Mouse (Mus musculus) bone marrow, adult 2 months (tissue): ENCODE measurements at regions not wholly inside any gene's neighbourhood (a gene's known extent, or its start where the extent isn't known, plus 50 kb on each side); places are given as distances from the start of the nearest gene placed in this dataset.

Source experiments
- H3K27ac ChIP-seq: fragments of 200-500 bp; 2 replicates; pipeline ENCODE4 v1.5.1; 2012; ENCODE audit warnings: low read depth, mild to moderate bottlenecking, control low read depth, inconsistent platforms, low read length; ENCODE audit not compliant: control insufficient read depth, poor library complexity, insufficient read depth
- H3K4me1 ChIP-seq: fragments of 200-500 bp; 2 replicates; pipeline ENCODE4 v1.6.1; 2011; ENCODE audit warnings: low read length; ENCODE audit not compliant: control insufficient read depth, insufficient read depth
- H3K4me3 ChIP-seq: fragments of 200-500 bp; replicated peaks from 2 replicates; pipeline ENCODE3; 2011; ENCODE audit warnings: mild to moderate bottlenecking, low read depth, low read length, control low read depth; ENCODE audit not compliant: control insufficient read depth
- CTCF ChIP-seq: fragments of 200-500 bp; IDR thresholded peaks from 2 replicates; pipeline ENCODE4 v1.5.1; 2011; ENCODE audit warnings: low read length, control low read depth; ENCODE audit not compliant: control insufficient read depth, insufficient read depth
- POLR2A ChIP-seq: fragments of 200-500 bp; IDR thresholded peaks from 2 replicates; pipeline ENCODE4 v1.6.1; 2011; ENCODE audit warnings: low read depth, mild to moderate bottlenecking, control low read depth, low read length, borderline replicate concordance; ENCODE audit not compliant: control insufficient read depth
- WGBS: fragments of 180-500 bp; shearing (Covaris S2); methylation state at CpG from one replicate; pipeline ENCODE4 v1.1.7; 2018; 5-methylcytosine and 5-hydroxymethylcytosine counted together

- H3K27ac ChIP-seq: no peak overlapping the region
- no peaks in the 10 kb centered on the region for H3K4me1 ChIP-seq
- WGBS: 44% methylated on average over 6 of the region's 6 CpGs
- TF ChIP-seq CTCF: no peak
- TF ChIP-seq POLR2A: no peak
- no peak overlapping the region for H3K4me3 ChIP-seq
Measured at GRCm38 (mm10) chr14:73902085-73902713, 241.2 kb downstream of the Gm21750 start.

- TF ChIP-seq POLR2A: no peak
- TF ChIP-seq CTCF: no peak
- Histone ChIP-seq H3K4me1 (no peaks in the 10 kb centered on the region), H3K27ac (no peak overlapping the region), H3K4me3 (no peak overlapping the region)
- 74% methylated on average over 5 of the region's 5 CpGs for WGBS
Measured at GRCm38 (mm10) chr14:73913756-73914448, 252.9 kb downstream of the Gm21750 start.

- TF ChIP-seq CTCF (no peak), POLR2A (no peak)
- Histone ChIP-seq H3K4me1 (no peaks in the 10 kb centered on the region), H3K4me3 (no peak overlapping the region), H3K27ac (no peak overlapping the region)
Measured at GRCm38 (mm10) chr14:73915990-73916389, 255.0 kb downstream of the Gm21750 start.

DNA sequence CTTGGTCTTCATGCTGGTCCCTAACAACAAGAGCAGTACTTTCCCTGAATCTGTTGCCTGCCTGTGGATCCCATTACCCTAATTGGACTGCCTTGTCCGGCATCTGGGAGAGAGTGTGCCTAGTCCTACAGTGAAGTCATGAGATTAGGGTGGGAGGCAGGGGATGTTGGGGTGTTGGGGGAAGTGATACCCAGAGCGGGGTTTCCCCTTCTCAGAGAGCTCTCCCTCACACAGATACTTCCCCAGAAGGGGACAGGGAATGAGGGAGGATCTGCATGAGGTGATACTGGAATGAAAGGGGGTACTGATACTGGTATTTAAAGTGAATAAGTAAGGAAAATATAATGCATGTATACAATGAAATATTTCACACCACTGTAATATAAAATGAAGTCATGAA, 270.1 kb downstream of the Gm21750 start:
- WGBS: 60% methylated on average over 2 of the region's 2 CpGs
- Histone ChIP-seq H3K4me3 (no peak overlapping the region), H3K4me1 (no peaks in the 10 kb centered on the region), H3K27ac (no peak overlapping the region)
- TF ChIP-seq POLR2A: no peak
- no peak for TF ChIP-seq CTCF

GRCm38 (mm10) chr14:73947316-73947715, 286.3 kb downstream of the Gm21750 start:
- no peak overlapping the region for H3K27ac ChIP-seq
- H3K4me1 ChIP-seq: no peaks in the 10 kb centered on the region
- H3K4me3 ChIP-seq: no peak overlapping the region
- TF ChIP-seq POLR2A: no peak
- no peak for TF ChIP-seq CTCF
- WGBS: 71% methylated on average over 2 of the region's 2 CpGs

DNA sequence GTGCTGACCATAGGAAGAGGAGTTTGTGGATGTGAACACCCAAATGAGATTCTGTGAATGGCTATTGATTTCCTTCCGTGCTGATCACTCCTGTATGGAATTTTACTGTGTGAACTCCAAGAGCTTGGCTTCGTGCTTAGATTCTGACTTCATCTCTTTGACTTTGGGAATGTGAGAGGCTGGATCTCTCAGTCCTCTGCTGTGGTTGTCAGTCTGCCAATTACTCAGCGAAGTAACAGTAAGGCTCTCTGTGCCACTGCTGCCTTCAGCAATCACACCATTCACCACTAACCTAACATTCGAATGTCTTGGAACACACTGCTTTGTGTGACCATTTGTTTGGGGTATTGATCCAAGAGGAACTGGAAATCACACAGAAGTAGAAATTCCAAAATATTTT, 291.5 kb downstream of the Gm21750 start:
- no peak overlapping the region for H3K27ac ChIP-seq
- no peak overlapping the region for H3K4me3 ChIP-seq
- 78% methylated on average over 4 of the region's 4 CpGs for WGBS
- no peaks in the 10 kb centered on the region for H3K4me1 ChIP-seq
- no peak for TF ChIP-seq CTCF
- TF ChIP-seq POLR2A: no peak

DNA sequence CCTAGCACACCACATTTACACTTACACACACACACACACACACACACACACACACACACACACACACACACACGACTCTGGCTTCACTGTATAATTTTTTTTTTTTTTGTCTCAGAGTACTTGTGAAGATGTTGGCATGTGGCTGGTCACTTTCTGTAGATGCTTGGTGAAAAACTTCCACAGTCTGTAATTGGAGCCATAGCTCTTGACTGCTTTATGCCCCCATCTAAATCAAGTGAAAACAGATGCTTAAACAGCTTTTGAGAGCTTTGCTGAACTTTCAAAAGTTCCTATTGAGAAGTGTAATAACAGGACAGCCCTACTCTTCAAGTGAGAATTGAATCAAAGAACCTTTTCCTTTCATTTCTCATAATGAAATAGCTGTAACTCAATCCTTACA, 317.7 kb downstream of the Gm21750 start:
- TF ChIP-seq POLR2A: no peak
- TF ChIP-seq CTCF: no peak
- 48% methylated on average over 1 of the region's 1 CpGs for WGBS
- H3K4me1 ChIP-seq: no peaks in the 10 kb centered on the region
- no peak overlapping the region for H3K4me3 ChIP-seq
- no peak overlapping the region for H3K27ac ChIP-seq

DNA sequence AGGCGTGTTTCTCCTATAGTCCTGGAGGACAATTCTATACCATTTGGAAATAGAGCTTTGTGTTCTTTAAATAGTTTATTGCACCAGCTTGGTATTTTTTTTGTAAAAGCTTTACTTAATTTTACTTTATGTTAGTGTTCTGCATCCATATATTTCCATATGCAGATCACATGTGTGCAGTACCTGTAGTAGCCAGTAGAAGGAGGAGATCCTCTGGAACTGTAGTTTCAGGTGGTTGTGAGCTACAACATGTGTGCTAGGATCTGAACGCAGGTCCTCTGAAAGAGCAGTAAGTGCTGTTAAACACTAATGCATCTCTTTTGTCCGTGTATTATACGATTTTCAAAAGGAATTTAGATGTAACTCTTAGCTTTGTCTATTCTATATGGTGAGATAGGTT, 335.2 kb downstream of the Gm21750 start:
- Histone ChIP-seq H3K4me3 (no peak overlapping the region), H3K27ac (no peak overlapping the region), H3K4me1 (no peaks in the 10 kb centered on the region)
- TF ChIP-seq CTCF (no peak), POLR2A (no peak)
- 81% methylated on average over 4 of the region's 4 CpGs for WGBS

GRCm38 (mm10) chr14:73997796-73998195, 336.8 kb downstream of the Gm21750 start:
- no peak for TF ChIP-seq CTCF
- no peak for TF ChIP-seq POLR2A
- Histone ChIP-seq H3K4me1 (no peaks in the 10 kb centered on the region), H3K4me3 (no peak overlapping the region), H3K27ac (no peak overlapping the region)
- 80% methylated on average over 2 of the region's 2 CpGs for WGBS
